Mouse (Mus musculus): ENCODE measurements around the gene Supt6.

Gene Supt6

DNA sequence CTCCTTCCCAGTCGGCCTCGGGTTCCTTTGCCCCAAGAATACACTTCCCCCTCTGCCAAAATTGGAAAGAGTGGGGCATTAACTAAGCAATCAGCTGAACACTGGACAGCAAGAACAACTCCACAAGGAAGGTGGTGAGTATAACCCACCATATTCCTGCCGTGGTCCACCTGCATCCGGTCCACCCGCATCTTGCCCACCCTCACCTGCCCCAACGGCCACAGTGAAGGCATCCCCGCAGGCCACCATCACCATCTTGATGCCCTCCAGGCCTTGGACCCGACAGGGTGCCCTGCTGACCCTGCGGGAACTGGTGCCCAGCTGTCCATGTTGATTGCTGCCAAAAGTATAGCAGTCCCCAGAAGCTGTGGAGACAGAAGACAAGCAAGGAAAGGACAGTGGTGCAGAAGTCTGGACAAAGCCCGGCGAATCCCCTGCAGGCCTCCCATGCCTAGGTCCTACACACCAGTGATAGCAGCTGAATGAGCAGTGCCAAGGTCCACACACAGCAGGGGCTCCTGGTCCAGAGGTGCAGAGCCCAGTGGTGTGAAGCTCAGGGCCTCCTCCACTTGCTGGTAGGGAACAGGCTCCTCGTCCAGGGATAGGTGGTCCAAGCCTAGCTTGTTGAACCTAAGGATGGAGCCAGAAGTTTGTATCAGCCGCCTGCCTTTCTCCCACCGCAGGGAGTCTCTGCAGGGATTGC, 78.4 kb downstream of the Supt6 start:
- DNase-seq (ENCODE audit: low spot score in 2 of 2), result no peak

DNA sequence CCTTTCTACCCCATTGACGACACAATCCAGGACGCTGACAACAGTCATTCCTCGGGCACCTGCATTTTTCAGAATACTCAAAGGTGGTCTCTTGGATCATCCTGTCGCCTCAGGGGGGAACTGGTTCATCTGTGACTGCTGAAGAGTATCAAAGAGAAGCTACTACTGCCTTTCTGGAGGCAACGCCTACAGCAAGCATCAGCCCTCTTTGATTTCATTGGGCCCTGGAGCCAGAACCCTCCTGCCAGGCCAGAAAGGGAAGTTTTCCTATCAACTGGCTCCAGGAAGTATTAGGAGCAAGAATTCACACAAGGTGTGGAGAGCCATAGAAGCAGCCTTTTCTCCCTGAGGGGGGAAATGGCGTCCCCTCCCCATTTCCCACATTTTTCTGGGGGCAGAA, 79.1 kb downstream of the Supt6 start:
- DNase-seq (ENCODE audit: low spot score in 2 of 2), result no peak

GRCm38 (mm10) chr11:78166161-78166560, 79.6 kb downstream of the Supt6 start:
- no peak for DNase-seq (ENCODE audit: low spot score in 2 of 2)

DNA sequence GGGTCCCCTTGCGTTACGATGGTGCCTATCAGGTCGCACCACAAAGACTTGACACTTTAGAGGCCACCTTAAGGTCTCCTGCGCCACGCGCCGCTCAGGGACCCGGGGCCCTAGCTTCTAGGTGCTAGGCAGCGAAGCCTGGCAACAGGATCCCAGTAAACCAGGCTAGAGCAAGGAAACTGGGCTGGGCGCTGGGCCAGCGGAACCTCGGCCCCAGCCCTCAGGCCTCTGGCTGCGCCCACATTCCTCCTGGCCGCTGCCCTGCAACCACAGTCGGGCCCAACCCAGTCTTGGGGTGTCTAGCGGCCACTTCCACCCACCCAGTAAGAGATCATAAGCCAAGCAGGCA, 80.1 kb downstream of the Supt6 start:
- no peak for DNase-seq (ENCODE audit: low spot score in 2 of 2)

GRCm38 (mm10) chr11:78164924-78165760, 80.6 kb downstream of the Supt6 start, which contains the start of gene Traf4:
Traf4 (minus strand) TSS chr11:78165589.
- peak; percentile 56 to 68 for DNase-seq (ENCODE audit: low spot score in 2 of 2)

DNA sequence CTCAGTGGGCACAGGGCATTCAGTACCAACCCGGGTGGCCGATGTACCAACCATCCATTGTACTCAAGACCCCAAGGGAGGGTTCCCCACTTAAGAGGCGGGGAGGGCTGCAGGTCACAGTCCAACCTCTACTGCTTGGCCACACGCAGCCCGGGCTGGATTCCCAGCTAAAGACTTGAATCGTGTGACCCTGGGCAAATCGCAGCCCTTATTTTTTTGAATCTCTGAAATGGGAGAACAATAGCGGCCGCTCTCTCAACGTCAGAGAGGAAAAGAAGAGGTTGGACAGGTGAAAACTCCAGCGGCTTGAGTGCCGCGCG, 81.2 kb downstream of the Supt6 start:
- no peak for DNase-seq (ENCODE audit: low spot score in 2 of 2)

- no peak for DNase-seq (ENCODE audit: low spot score in 2 of 2)
Measured at GRCm38 (mm10) chr11:78163681-78164603, 81.8 kb downstream of the Supt6 start.

GRCm38 (mm10) chr11:78163045-78163444, 82.7 kb downstream of the Supt6 start:
- DNase-seq (ENCODE audit: low spot score in 2 of 2), result no peak

GRCm38 (mm10) chr11:78162504-78162903, 83.3 kb downstream of the Supt6 start:
- DNase-seq (ENCODE audit: low spot score in 2 of 2), result no peak

DNA sequence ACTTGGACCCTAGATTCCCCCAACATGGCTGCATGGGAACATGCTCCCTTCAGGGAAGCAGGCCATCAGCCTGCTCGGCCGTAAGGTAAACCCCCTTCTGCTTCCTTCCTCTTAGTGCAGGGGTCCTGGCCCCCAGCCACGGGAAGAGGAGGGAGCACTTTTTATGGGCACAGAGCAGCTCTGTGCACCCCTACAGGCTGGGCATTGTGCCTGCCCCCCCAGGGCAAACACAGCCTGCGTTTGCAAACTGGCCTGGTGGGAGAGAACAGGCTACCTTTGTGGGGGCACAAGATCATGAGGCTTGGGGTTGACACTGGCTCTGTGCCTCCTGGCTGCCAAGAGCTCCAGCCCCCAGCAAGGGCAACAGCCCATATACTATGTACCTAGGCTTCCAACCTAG, 83.8 kb downstream of the Supt6 start:
- no peak for DNase-seq (ENCODE audit: low spot score in 2 of 2)

DNA sequence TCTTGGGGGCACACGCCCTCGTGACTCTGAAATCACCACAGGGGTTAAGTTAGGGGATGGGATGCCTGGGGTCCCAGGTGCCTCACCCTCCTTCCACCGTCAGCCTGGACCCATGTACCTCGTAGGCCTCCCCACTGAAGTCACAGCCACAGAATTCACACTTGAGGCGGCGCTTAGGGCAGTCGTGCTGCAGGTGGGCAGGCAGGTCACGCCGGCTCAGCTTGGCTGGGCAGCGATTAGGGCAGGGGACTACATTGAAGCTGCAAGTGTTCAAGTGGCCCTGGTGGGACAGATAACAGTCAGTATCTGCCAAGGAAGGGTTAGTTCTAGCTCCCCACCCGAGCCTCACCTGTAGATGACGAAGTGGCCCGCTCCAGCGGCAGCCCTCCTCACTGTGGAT, 84.6 kb downstream of the Supt6 start:
- DNase-seq (ENCODE audit: low spot score in 2 of 2), result no peak

DNA sequence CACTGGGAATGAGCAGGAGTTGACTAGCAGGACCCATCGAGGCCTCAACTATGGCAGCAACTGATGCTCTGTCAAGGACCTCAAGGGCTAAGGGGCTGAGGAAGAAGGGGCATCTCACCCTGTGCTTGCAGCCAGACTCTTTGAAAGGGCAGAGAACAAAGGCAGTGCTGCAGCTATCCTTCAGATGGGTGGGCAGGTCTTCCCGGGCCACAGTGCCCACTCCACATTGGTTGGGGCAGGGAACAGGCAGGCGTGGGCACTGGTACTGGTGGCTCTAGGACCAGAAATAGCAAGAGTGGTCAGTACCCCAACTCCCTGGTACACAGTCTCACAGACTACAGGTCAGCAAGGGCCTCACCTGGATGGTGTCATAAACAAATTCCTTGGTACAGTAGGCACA, 85.1 kb downstream of the Supt6 start:
- no peak for DNase-seq (ENCODE audit: low spot score in 2 of 2)

DNA sequence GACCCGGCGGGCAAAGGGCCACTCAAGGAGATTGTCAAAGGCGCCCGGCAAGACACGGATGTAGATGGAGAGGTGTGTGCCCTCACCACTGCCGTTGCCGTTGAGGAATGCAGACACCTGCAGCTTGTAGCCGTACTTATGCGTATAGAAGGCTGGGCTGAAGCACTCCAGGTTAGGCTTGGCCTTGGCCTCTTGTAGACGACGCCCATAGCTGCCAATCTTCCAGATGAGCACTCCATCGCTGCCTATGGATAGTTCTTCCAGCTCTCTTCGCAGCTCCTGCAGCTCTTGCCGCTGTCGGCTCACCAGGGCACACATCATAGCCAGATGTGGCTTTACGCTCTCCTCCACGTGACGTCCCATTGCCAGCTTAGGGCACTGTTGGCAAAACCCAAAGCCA, 85.6 kb downstream of the Supt6 start:
- no peak for DNase-seq (ENCODE audit: low spot score in 2 of 2)

- no peak for DNase-seq (ENCODE audit: low spot score in 2 of 2)
Measured at GRCm38 (mm10) chr11:78159557-78159956, 86.2 kb downstream of the Supt6 start.

- DNase-seq (ENCODE audit: low spot score in 2 of 2), result peak; percentile 81 to 85
Measured at GRCm38 (mm10) chr11:78159096-78159495, 86.7 kb downstream of the Supt6 start.
